Mouse (Mus musculus) liver, embryonic 14.5 days (tissue): ENCODE measurements around the gene Ube2t.

ENCODE experiments used
- CTCF ChIP-seq: IDR thresholded peaks from 2 replicates; pipeline ENCODE4 v1.5.1; 2016; ENCODE audit warnings: antibody characterized with exemption, low read depth, control low read depth
- EP300 ChIP-seq: IDR thresholded peaks from 2 replicates; pipeline ENCODE4 v1.6.1; 2016; ENCODE audit warnings: antibody characterized with exemption, low read depth

DNA sequence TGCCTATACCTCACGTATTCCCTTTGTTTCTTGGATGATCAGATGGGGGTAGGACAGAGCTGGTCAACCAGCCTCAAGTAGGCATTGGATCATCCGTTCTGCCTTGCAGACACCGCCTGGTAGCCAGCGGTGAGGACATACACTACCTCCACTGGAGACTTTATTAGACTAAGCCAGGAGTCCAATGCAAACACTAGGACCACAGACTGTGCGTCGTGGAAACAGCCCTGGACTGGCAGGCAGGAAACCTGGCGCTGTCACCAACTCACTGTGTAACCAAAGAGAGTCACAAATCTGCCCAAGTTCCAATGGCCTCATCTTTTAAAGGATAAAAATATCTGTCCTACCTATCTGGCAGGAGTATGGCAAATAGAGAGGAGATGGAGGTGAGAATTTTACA is 34.1 kb downstream of the Ube2t start:
- TF ChIP-seq CTCF (no peak), EP300 (no peak)
